Mouse (Mus musculus): ENCODE measurements around the gene Arhgef1. TPM values are rescaled to one million over a fixed set of nuclear protein-coding genes. Genes with fewer than 3 reads are reported as not detected.

Gene Arhgef1
- 45.2 and 49.9 TPM in 2 replicates for polyA plus RNA-seq (2015; fragmentation: Nextera tagmentation; extraction: Ambion mirVana)

DNA sequence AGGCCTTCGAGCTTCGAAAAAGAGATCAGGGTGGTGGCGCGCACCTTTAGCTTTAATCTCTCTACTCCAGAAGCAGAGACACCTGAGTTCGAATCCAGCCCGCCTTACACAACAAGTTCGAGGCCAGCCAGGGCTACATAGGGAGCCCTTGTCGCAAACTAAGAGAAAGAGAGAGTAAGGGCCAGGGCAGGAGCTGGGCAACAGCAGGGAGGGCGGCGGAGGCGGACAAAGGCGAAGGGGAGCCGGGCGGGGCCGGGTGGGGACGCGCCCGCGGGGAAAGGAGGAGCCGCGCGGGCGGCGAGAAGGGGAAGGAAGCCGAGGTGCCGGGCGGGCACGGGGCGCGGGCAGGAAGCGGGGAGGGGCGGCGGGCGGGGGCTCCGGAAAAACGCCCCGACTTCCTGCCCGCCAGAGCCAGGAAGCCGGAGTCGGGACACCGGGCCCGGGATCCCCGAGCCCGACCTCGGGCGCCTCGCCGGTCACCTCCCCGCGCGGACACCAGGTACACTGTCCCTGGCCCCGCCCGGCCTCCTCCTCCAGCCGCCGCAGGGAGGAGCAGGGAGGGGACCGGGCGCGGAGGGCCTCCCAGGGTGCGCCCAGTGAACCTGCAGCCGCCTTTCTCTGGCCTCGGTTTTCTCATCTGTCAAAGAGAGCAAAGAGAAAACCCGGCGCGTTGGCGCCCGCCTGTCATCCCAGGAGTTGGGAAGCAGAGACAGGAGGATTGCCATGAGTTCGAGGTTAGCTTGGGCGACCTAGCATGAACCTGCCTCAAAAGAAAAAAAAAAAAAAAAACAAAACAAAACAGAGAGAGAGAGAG, at the start of gene Arhgef1:
Gene Arhgef1 (plus strand): TSS at position 283 of the 814 bp plus-strand sequence.
- Histone ChIP-seq H3K4me2 (replicated peaks; ENCODE audit: low read depth) (peak within 1 kb of the TSS; percentile 90), H3K9me3 (ENCODE audit: control insufficient read depth, low read length) (no peaks in the 10 kb centered on the region), H3K9ac (ENCODE audit: low read length) (peak within 1 kb of the TSS; percentile 83), H3K27me3 (ENCODE audit: control insufficient read depth, insufficient read depth, low read length) (no peaks in the 10 kb centered on the region), H3K4me1 (replicated peaks; ENCODE audit: control insufficient read depth, insufficient read depth) (no peaks in the 10 kb centered on the region; the same call in 1 of the 2 replicates), H3K4me3 (ENCODE audit: low read depth, low read length) (peak within 1 kb of the TSS; percentile 73), H3K27ac (replicated peaks) (peak within 1 kb of the TSS; percentile 93), H3K36me3 (ENCODE audit: control insufficient read depth, insufficient read depth, low read length) (no peaks in the 10 kb centered on the region)
- DNase-seq (ENCODE audit: low spot score) (peak; percentile 81), ATAC-seq (ENCODE audit: low FRiP score, low TSS enrichment) (peak; percentile 37)
- 6% methylated on average over 32 of the region's 68 CpGs for WGBS
- TF ChIP-seq CTCF (IDR thresholded peaks at IDR 0.05; ENCODE audit: low read depth) (peak; percentile 1; the same call in 1 of the 2 replicates), EP300 (optimal IDR thresholded peaks at IDR 0.05) (no peak)

DNA sequence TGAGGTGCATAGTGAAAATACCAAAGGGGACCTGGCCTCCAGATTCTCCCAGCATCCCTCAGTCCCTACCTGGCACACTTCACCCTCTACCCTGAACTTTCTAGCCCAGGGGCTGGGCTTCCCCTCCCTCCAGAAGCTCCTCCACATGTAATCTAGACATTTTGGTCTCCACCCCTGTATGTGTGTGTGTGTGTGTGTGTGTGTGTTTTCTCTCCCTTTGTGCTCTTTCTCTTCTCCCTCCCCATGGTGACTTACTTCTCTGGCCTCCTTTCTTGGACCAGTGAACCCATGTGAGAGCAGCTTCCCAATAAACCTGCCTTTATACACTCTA, 49.5 kb upstream of the Arhgef1 start:
- DNase-seq (ENCODE audit: low spot score) = no peak
- Histone ChIP-seq H3K4me3 (ENCODE audit: low read depth, low read length) (no peak overlapping the region), H3K27ac (replicated peaks) (no peak overlapping the region), H3K36me3 (ENCODE audit: control insufficient read depth, insufficient read depth, low read length) (no peaks in the 10 kb centered on the region), H3K4me1 (replicated peaks; ENCODE audit: control insufficient read depth, insufficient read depth) (no peaks in the 10 kb centered on the region), H3K9ac (ENCODE audit: low read length) (no peak overlapping the region), H3K27me3 (ENCODE audit: control insufficient read depth, insufficient read depth, low read length) (no peaks in the 10 kb centered on the region), H3K4me2 (replicated peaks; ENCODE audit: low read depth) (no peak overlapping the region), H3K9me3 (ENCODE audit: control insufficient read depth, low read length) (no peaks in the 10 kb centered on the region)
- no peak for TF ChIP-seq CTCF (IDR thresholded peaks at IDR 0.05; ENCODE audit: low read depth)
- TF ChIP-seq EP300 (optimal IDR thresholded peaks at IDR 0.05) = no peak
- ATAC-seq (ENCODE audit: low FRiP score, low TSS enrichment) = no peak

GRCm38 (mm10) chr7:24853695-24854094, 49.0 kb upstream of the Arhgef1 start:
- 37% methylated on average over 7 of the region's 7 CpGs for WGBS
- no peak for ATAC-seq (ENCODE audit: low FRiP score, low TSS enrichment)

GRCm38 (mm10) chr7:24856460-24857120, 46.1 kb upstream of the Arhgef1 start:
- Histone ChIP-seq H3K27me3 (ENCODE audit: control insufficient read depth, insufficient read depth, low read length) (no peaks in the 10 kb centered on the region), H3K27ac (replicated peaks) (no peak overlapping the region), H3K4me2 (replicated peaks; ENCODE audit: low read depth) (no peak overlapping the region), H3K4me1 (replicated peaks; ENCODE audit: control insufficient read depth, insufficient read depth) (no peaks in the 10 kb centered on the region), H3K9me3 (ENCODE audit: control insufficient read depth, low read length) (no peaks in the 10 kb centered on the region), H3K4me3 (ENCODE audit: low read depth, low read length) (no peak overlapping the region), H3K36me3 (ENCODE audit: control insufficient read depth, insufficient read depth, low read length) (no peaks in the 10 kb centered on the region), H3K9ac (ENCODE audit: low read length) (no peak overlapping the region)
- WGBS = 55% methylated on average over 6 of the region's 6 CpGs
- DNase-seq (ENCODE audit: low spot score) (no peak), ATAC-seq (ENCODE audit: low FRiP score, low TSS enrichment) (no peak)
- TF ChIP-seq EP300 (optimal IDR thresholded peaks at IDR 0.05) (no peak), CTCF (IDR thresholded peaks at IDR 0.05; ENCODE audit: low read depth) (no peak)

More at GRCm38 (mm10) chr7:24853695-24854094, 49.0 kb upstream of the Arhgef1 start:
- no peaks in the 10 kb centered on the region for H3K9me3 ChIP-seq (ENCODE audit: control insufficient read depth, low read length)
- H3K27ac ChIP-seq (replicated peaks) = no peak overlapping the region
- H3K36me3 ChIP-seq (ENCODE audit: control insufficient read depth, insufficient read depth, low read length) = no peaks in the 10 kb centered on the region
- no peak for DNase-seq (ENCODE audit: low spot score)
- H3K4me3 ChIP-seq (ENCODE audit: low read depth, low read length) = no peak overlapping the region
- no peak overlapping the region for H3K4me2 ChIP-seq (replicated peaks; ENCODE audit: low read depth)
- no peak overlapping the region for H3K9ac ChIP-seq (ENCODE audit: low read length)
- H3K27me3 ChIP-seq (ENCODE audit: control insufficient read depth, insufficient read depth, low read length) = no peaks in the 10 kb centered on the region
- H3K4me1 ChIP-seq (replicated peaks; ENCODE audit: control insufficient read depth, insufficient read depth) = no peaks in the 10 kb centered on the region
- TF ChIP-seq EP300 (optimal IDR thresholded peaks at IDR 0.05) (no peak), CTCF (IDR thresholded peaks at IDR 0.05; ENCODE audit: low read depth) (no peak)

DNA sequence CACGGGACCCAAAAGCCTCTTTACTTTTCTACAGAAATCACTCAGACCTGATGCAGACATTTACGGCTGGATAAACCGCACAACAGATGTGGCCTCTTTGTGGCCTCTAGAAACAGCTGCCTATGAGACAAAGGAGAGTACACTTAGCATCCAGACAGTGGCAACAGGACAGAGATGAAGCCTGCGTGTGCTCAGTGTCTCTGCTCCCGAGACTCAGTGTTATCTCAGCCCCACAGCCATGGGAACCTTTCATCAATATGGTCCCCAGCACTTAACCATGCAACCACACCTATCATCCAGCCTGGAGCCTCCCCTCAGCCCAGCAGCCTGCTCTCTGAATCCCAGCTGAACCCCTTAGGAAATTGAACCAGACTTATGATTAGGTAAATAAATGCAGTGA, 43.5 kb upstream of the Arhgef1 start:
- 66% methylated on average over 5 of the region's 5 CpGs for WGBS
- ATAC-seq (ENCODE audit: low FRiP score, low TSS enrichment) = no peak
- H3K9ac ChIP-seq (ENCODE audit: low read length) = no peak overlapping the region

DNA sequence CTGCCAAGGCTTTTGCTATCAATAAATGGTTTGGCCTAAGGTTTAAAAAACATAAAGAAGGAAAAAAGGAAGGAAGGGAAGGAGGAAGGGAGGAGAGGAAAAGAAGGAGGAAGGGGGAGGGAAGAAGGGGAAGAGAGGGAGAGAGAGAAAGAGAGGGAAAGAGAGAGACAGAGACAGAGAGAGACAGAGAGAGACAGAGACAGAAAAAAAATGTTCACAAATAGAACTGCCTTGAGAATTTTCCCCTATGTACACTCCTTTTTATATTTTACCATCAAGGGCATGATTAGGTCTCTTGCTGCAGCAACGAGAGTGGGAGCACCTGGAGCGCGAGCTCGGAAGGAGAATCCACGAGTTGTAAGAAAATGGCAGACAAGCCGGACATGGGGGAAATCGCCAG, 40.8 kb upstream of the Arhgef1 start, which contains the start of gene Gm9844:
Gene Gm9844 (plus strand): TSS at position 301 of the 400 bp plus-strand sequence.
- WGBS = 72% methylated on average over 7 of the region's 7 CpGs
- no peak within 1 kb of the TSS for H3K9ac ChIP-seq (ENCODE audit: low read length)
- no peak within 1 kb of the TSS for H3K4me3 ChIP-seq (ENCODE audit: low read depth, low read length)
- TF ChIP-seq EP300 (optimal IDR thresholded peaks at IDR 0.05) (no peak), CTCF (IDR thresholded peaks at IDR 0.05; ENCODE audit: low read depth) (no peak)
- H3K4me2 ChIP-seq (replicated peaks; ENCODE audit: low read depth) = no peak within 1 kb of the TSS
- H3K27ac ChIP-seq (replicated peaks) = no peak within 1 kb of the TSS
- H3K36me3 ChIP-seq (ENCODE audit: control insufficient read depth, insufficient read depth, low read length) = no peaks in the 10 kb centered on the region
- no peaks in the 10 kb centered on the region for H3K4me1 ChIP-seq (replicated peaks; ENCODE audit: control insufficient read depth, insufficient read depth)
- H3K27me3 ChIP-seq (ENCODE audit: control insufficient read depth, insufficient read depth, low read length) = no peaks in the 10 kb centered on the region
- ATAC-seq (ENCODE audit: low FRiP score, low TSS enrichment) (no peak), DNase-seq (ENCODE audit: low spot score) (no peak)
- H3K9me3 ChIP-seq (ENCODE audit: control insufficient read depth, low read length) = no peaks in the 10 kb centered on the region

More for the DNA sequence above, 43.5 kb upstream of the Arhgef1 start:
- no peaks in the 10 kb centered on the region for H3K9me3 ChIP-seq (ENCODE audit: control insufficient read depth, low read length)
- no peaks in the 10 kb centered on the region for H3K27me3 ChIP-seq (ENCODE audit: control insufficient read depth, insufficient read depth, low read length)
- no peak for DNase-seq (ENCODE audit: low spot score)
- H3K4me1 ChIP-seq (replicated peaks; ENCODE audit: control insufficient read depth, insufficient read depth) = no peaks in the 10 kb centered on the region
- H3K4me3 ChIP-seq (ENCODE audit: low read depth, low read length) = no peak overlapping the region
- H3K27ac ChIP-seq (replicated peaks) = no peak overlapping the region
- TF ChIP-seq EP300 (optimal IDR thresholded peaks at IDR 0.05) = no peak
- TF ChIP-seq CTCF (IDR thresholded peaks at IDR 0.05; ENCODE audit: low read depth) = no peak
- H3K4me2 ChIP-seq (replicated peaks; ENCODE audit: low read depth) = no peak overlapping the region
- no peaks in the 10 kb centered on the region for H3K36me3 ChIP-seq (ENCODE audit: control insufficient read depth, insufficient read depth, low read length)

Data from stomach, postnatal 0 days (tissue).